Mouse (Mus musculus) intestine, embryonic 16.5 days (tissue): ENCODE results near the gene Cyfip2. TPM values are rescaled to one million over a fixed set of nuclear protein-coding genes. Genes with fewer than 3 reads are reported as not detected.
A peak's percentile ranks its signal among the peaks of the same experiment; 100 is the strongest.

Experiments used
- ATAC-seq: fragments of 200-750 bp; cut with Nextera tagmentation; 2 replicates; pipeline ENCODE4 v1.8.0; 2017; ENCODE audit warnings: moderate TSS enrichment, moderate library complexity
- H3K27ac ChIP-seq: fragments of 300-500 bp; sonication (generic); 2 replicates; pipeline ENCODE4 v1.5.1; 2014; ENCODE audit warnings: mild to moderate bottlenecking, low read length
- H3K27me3 ChIP-seq: fragments of 300-500 bp; sonication (generic); replicated peaks from 2 replicates; pipeline ENCODE4 v1.6.1; 2014; ENCODE audit warnings: low read length, control low read depth, mixed read lengths; ENCODE audit not compliant: control insufficient read depth, insufficient read depth
- H3K36me3 ChIP-seq: fragments of 300-500 bp; sonication (generic); 2 replicates; pipeline ENCODE4 v1.6.1; 2014; ENCODE audit warnings: low read length, control low read depth; ENCODE audit not compliant: control insufficient read depth, insufficient read depth
- H3K4me1 ChIP-seq: fragments of 300-500 bp; sonication (generic); 2 replicates; pipeline ENCODE4 v1.6.1; 2014; ENCODE audit warnings: low read length, control low read depth, mixed read lengths; ENCODE audit not compliant: control insufficient read depth, insufficient read depth
- H3K4me2 ChIP-seq: fragments of 300-500 bp; sonication (generic); 2 replicates; pipeline ENCODE4 v1.6.1; 2014; ENCODE audit warnings: low read depth, low read length, control low read depth
- H3K4me3 ChIP-seq: fragments of 300-500 bp; sonication (generic); 2 replicates; pipeline ENCODE4 v1.5.1; 2014; ENCODE audit warnings: mild to moderate bottlenecking, low read length
- H3K9ac ChIP-seq: fragments of 300-500 bp; sonication (generic); 2 replicates; pipeline ENCODE4 v1.6.1; 2014; ENCODE audit warnings: low read depth, low read length
- H3K9me3 ChIP-seq: fragments of 300-500 bp; sonication (generic); 2 replicates; pipeline ENCODE4 v1.6.1; 2016; ENCODE audit warnings: low read length, control low read depth; ENCODE audit not compliant: control insufficient read depth
- WGBS: fragments of 180-500 bp; shearing (Covaris S2); extraction: QIAGEN DNeasy Blood & Tissue Kit; methylation state at CpG from one replicate; pipeline ENCODE4 v1.1.7; 2014; 5-methylcytosine and 5-hydroxymethylcytosine counted together
- polyA plus RNA-seq: library from polyadenylated mRNA; unstranded; fragments of >200 nt; fragmentation: Nextera tagmentation; extraction: Ambion mirVana; gene quantifications from 2 replicates; pipeline ENCODE4 v1.2.1, GENCODE M21; 2015

The Cyfip2 gene
- polyA plus RNA-seq, 1 experiment from 2014 or later: 5.7 TPM

DNA sequence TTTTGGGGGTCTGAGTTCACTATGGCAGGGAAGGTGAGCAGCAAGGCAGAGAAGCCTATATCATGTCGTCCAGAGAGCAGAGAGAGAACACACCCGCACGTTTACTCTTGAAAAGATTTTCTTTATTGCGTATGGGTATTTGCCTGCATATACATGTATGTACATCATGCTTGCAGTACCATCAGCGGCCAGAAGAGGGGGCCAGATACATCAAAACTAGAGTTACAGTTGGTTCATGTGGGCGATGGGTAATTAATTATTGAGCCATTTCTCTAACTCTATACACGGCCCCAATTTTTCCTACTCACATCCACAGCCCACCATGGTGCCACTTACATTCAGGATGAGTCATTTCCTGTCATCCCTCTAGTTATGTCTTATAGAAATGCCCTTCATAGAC is 96.0 kb downstream of the Cyfip2 start:
- no peak for ATAC-seq
- 71% methylated on average over 7 of the region's 7 CpGs for WGBS
- Histone ChIP-seq H3K27ac (no peak overlapping the region), H3K27me3 (no peaks in the 10 kb centered on the region), H3K9ac (no peak overlapping the region), H3K4me3 (no peak overlapping the region), H3K9me3 (no peaks in the 10 kb centered on the region), H3K36me3 (no peaks in the 10 kb centered on the region), H3K4me1 (peaks cover 32% of the 10 kb centered on the region), H3K4me2 (no peak overlapping the region)

DNA sequence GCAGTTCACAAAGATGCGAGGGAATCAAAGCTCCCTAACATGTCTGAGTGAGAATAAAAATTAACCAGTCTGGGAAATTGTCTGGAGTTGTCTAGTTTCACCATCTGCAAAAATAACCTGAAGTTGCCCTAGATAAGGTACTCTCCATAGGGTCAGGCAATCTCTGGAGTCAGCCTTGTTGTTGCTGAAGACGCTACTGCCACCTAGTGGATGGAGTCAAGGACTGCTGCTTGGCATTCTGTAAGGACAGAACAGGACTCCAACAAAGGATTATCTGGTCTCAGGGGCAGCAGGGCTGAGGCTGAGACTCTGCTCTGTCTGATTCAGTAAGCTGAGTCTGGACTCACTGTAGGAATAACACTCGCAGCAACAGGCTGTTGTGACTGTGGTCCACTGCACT is 97.3 kb downstream of the Cyfip2 start:
- Histone ChIP-seq H3K36me3 (no peaks in the 10 kb centered on the region), H3K9me3 (no peaks in the 10 kb centered on the region), H3K9ac (peak overlapping the region; percentile 66), H3K27ac (peak overlapping the region; percentile 99), H3K4me1 (peaks cover 41% of the 10 kb centered on the region), H3K27me3 (no peaks in the 10 kb centered on the region), H3K4me2 (no peak overlapping the region), H3K4me3 (no peak overlapping the region)
- 10% methylated on average over 3 of the region's 3 CpGs for WGBS
- ATAC-seq: peak; percentile 62

DNA sequence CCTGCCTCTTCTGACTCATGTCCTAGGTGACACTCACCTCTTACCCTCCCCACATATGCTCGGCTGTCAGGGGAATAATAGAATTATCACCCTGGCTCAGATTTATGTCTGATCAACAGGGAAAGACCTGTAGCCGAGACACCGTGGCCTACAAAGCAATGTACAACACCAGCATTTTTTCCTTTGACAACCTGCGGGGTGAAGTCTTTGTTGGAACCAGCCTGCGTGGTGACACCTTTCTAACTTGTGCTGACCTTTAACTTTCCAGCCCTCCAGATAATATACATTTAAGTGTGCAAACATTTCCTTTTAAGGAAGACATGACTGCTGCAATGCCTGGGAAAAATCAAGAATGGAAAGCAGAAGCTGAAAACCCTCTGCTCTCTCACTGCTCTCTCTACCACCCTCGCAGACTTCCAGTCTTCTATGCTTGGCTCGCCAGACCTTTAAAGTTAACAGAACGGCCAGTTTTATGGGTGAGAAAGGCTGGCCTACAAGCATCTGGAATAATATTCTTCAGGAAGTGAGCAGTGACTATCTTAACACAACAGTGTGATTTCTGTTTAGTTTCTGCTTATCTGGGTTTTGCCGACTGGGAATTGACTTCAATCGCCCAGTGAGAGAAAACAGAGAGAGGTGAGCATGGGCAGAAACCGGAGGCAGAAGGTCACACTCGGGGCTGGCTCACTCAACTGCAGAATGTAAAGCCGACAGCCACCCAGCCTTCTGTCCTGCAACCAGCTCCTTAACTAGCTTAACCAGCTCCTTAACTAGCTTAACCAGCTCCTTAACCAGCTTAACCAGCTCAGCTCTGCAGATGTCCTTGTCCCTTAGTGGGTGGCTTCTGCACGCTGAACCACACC is 98.1 kb downstream of the Cyfip2 start:
- no peaks in the 10 kb centered on the region for H3K36me3 ChIP-seq
- ATAC-seq: peak; percentile 21
- peak overlapping the region; percentile 66 for H3K9ac ChIP-seq
- no peaks in the 10 kb centered on the region for H3K9me3 ChIP-seq
- H3K27ac ChIP-seq: peak overlapping the region; percentile 99
- no peak overlapping the region for H3K4me2 ChIP-seq
- 26% methylated on average over 14 of the region's 14 CpGs for WGBS
- peaks cover 41% of the 10 kb centered on the region for H3K4me1 ChIP-seq
- H3K27me3 ChIP-seq: no peaks in the 10 kb centered on the region
- no peak overlapping the region for H3K4me3 ChIP-seq

DNA sequence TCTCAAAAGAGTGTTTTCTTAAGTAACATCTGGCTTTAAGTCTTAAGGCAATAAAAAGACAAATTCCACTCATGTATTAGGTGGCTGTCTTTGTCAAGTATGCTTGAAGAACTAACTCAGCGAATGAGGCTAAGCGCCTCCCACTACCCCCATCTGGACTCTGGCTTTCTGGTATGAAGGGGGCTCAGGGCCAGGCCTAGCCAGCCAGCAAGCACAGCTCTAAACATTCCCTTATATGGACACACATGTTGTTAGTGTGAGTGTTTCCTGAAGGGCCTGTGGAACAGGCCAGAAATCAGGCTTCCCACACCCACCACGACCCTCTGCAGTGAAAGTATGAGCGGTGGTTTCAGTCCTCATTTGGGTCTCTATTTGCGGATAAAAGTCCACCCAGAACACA is 98.8 kb downstream of the Cyfip2 start:
- Histone ChIP-seq H3K36me3 (no peaks in the 10 kb centered on the region), H3K9ac (peak overlapping the region; percentile 66), H3K4me1 (peaks cover 41% of the 10 kb centered on the region), H3K4me3 (no peak overlapping the region), H3K27me3 (no peaks in the 10 kb centered on the region), H3K4me2 (no peak overlapping the region), H3K27ac (peak overlapping the region; percentile 99), H3K9me3 (no peaks in the 10 kb centered on the region)
- peak; percentile 70 for ATAC-seq
- WGBS: 36% methylated on average over 5 of the region's 5 CpGs

DNA sequence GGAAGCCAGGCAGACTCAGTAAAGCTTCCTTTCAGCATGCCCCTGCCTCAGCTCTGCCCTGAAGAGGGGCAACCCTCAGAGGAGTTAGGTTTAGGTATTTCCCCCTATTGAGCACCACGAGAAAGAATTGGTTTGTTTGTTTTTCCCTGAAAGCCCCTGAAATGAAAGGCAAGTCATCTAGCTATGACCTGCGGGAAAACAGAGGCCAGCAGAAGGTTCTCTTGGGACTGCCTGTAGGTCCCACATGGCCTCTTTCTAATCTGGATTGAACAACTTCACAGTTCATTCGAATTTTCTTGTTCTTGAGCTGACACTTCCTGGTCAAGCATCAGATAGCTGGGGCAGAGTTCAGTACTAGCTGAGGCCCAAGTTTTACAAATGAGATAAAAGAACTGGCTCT is 100.8 kb downstream of the Cyfip2 start:
- Histone ChIP-seq H3K9me3 (no peaks in the 10 kb centered on the region), H3K36me3 (no peaks in the 10 kb centered on the region), H3K4me2 (no peak overlapping the region), H3K9ac (peak overlapping the region; percentile 16; the same call in 1 of the 2 replicates), H3K4me3 (no peak overlapping the region), H3K27ac (peak overlapping the region; percentile 87), H3K27me3 (no peaks in the 10 kb centered on the region), H3K4me1 (peaks cover 41% of the 10 kb centered on the region)
- 22% methylated on average over 3 of the region's 3 CpGs for WGBS
- ATAC-seq: peak; percentile 63

DNA sequence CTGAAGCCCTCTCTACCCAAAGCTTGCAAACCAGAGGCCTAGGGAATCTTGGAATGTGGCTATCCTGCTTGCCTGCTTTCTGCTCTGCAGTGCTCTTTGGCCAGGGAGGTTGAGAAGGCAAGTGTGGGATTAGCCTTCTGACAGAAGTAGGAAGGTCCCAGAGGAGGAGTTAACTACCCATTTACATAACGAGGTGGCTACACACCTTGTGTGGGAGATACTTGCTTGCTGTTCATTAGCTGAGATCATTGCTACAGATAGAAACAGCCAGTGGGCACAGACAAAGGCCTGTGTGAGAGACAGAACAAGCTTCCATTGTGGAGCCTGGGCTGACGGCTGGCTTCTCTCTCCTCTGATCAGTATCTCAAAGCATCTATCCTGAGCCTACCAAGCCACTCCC is 102.8 kb downstream of the Cyfip2 start:
- no peaks in the 10 kb centered on the region for H3K9me3 ChIP-seq
- no peak overlapping the region for H3K4me3 ChIP-seq
- ATAC-seq: no peak
- no peaks in the 10 kb centered on the region for H3K27me3 ChIP-seq
- peak overlapping the region; percentile 21; the same call in 1 of the 2 replicates for H3K9ac ChIP-seq
- 54% methylated on average over 2 of the region's 2 CpGs for WGBS
- H3K27ac ChIP-seq: peak overlapping the region; percentile 34
- no peak overlapping the region for H3K4me2 ChIP-seq
- peaks cover 46% of the 10 kb centered on the region for H3K4me1 ChIP-seq
- H3K36me3 ChIP-seq: no peaks in the 10 kb centered on the region

DNA sequence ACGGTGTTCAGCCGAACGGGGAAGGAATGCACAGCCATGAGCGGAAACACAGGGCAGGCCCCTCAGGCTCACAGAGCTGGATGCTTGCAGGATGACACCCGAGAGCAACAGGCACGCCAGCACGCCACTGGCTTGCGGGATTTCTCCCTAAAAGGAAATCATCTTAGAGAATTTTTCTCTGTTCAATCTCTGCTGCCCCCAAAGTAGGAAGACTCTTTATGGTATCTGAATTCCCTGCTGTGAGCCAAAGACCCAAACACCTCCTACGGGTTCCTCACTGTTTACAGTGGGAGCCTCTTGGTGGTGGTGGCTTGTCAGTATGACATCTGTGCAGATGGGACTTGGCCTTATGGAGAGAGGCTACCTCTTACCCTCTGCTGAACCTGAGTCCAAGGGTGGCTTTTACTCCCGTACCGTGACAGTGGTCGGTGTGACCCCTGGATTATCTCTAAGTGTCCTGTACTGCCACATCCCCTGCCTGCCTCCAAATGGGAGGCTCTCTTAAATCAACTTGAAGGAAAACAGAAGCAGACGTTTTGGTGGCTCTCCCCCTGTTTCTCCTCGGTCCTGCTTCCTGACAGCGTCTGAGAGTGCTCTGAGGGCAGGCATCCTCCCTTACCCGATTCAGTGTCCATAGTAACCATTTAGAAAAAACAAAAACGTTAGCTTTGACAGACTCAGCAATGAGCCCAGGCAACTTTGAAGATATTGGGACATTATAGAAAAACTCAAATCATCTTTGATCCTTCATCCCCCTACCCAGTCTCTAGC is 106.8 kb downstream of the Cyfip2 start:
- Histone ChIP-seq H3K4me3 (no peak overlapping the region), H3K9me3 (no peaks in the 10 kb centered on the region), H3K36me3 (no peaks in the 10 kb centered on the region), H3K27ac (peak overlapping the region; percentile 82), H3K4me2 (no peak overlapping the region), H3K27me3 (no peaks in the 10 kb centered on the region), H3K4me1 (peaks cover 13% of the 10 kb centered on the region), H3K9ac (no peak overlapping the region)
- peak; percentile 59 for ATAC-seq
- WGBS: 40% methylated on average over 17 of the region's 17 CpGs

DNA sequence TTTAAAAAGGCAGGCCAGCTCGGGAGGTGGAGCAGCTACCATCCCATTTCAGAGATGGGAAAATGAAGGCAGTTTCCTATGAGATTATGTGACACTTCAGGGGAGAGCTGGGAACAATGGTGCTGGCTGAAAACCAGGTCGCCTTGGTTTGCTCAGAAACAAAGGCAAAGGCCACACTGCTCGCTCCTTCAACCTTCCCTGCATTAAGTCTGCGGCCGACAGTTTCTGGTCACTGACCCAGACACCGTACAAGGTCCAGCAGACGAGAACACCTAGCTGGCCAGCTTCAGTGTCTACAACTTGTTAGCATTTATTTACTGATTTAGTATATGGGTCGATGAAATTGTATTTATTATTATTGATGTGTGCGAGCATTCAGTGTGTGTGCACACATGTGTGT is 107.8 kb downstream of the Cyfip2 start:
- H3K9me3 ChIP-seq: no peaks in the 10 kb centered on the region
- no peak overlapping the region for H3K9ac ChIP-seq
- no peaks in the 10 kb centered on the region for H3K27me3 ChIP-seq
- peak overlapping the region; percentile 82 for H3K27ac ChIP-seq
- no peak overlapping the region for H3K4me3 ChIP-seq
- no peak overlapping the region for H3K4me2 ChIP-seq
- H3K4me1 ChIP-seq: peaks cover 13% of the 10 kb centered on the region
- H3K36me3 ChIP-seq: no peaks in the 10 kb centered on the region
- 88% methylated on average over 9 of the region's 9 CpGs for WGBS
- ATAC-seq: no peak

DNA sequence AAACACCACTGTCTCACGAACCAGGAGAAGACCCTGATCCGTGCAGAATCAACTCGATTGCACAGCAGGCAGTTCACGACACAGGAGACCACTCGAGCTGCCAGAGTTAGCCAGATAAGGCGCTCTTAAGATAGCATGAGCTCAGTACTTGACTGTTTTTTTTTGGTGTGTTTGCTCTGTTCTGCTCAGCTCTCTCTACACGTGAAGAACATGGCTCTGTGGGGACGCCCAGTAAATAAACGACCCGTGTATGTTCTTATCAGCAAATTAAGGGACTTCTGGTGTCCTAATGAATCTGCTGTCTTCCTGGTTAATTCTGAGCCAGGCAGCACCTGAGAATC is 110.1 kb downstream of the Cyfip2 start:
- no peak for ATAC-seq
- 35% methylated on average over 10 of the region's 10 CpGs for WGBS
- peak overlapping the region; percentile 3; the same call in 1 of the 2 replicates for H3K27ac ChIP-seq

More for the DNA sequence above, 110.1 kb downstream of the Cyfip2 start:
- Histone ChIP-seq H3K9me3 (no peaks in the 10 kb centered on the region), H3K9ac (no peak overlapping the region), H3K36me3 (no peaks in the 10 kb centered on the region), H3K4me2 (no peak overlapping the region), H3K27me3 (no peaks in the 10 kb centered on the region), H3K4me1 (peaks cover 13% of the 10 kb centered on the region), H3K4me3 (no peak overlapping the region)
